Mouse (Mus musculus) heart, embryonic 16.5 days (tissue): ENCODE data around the gene AC170998.1. TPM values are rescaled to one million over a fixed set of nuclear protein-coding genes. Genes with fewer than 3 reads are reported as not detected.

ENCODE experiments used
- ATAC-seq: fragments of 200-750 bp; cut with Nextera tagmentation; replicated peaks from 2 replicates; pipeline ENCODE4 v1.8.0; 2017; ENCODE audit warnings: moderate number of reproducible peaks; ENCODE audit not compliant: insufficient read depth, low FRiP score; ENCODE audit errors: extremely low read depth
- H3K27ac ChIP-seq: fragments of 300-500 bp; sonication (generic); 2 replicates; pipeline ENCODE4 v1.5.1; 2014; ENCODE audit warnings: mild to moderate bottlenecking, low read length, control low read depth, moderate library complexity
- H3K27me3 ChIP-seq: fragments of 300-500 bp; sonication (generic); 2 replicates; pipeline ENCODE4 v1.6.1; 2014; ENCODE audit warnings: low read length, mixed read lengths; ENCODE audit not compliant: control insufficient read depth, insufficient read depth
- H3K36me3 ChIP-seq: fragments of 300-500 bp; sonication (generic); 2 replicates; pipeline ENCODE4 v1.6.1; 2014; ENCODE audit not compliant: control insufficient read depth, insufficient read depth
- H3K4me1 ChIP-seq: fragments of 300-500 bp; sonication (generic); 2 replicates; pipeline ENCODE4 v1.6.1; 2014; ENCODE audit warnings: low read length, mixed read lengths; ENCODE audit not compliant: control insufficient read depth, insufficient read depth
- H3K4me2 ChIP-seq: fragments of 300-500 bp; sonication (generic); 2 replicates; pipeline ENCODE4 v1.6.1; 2014; ENCODE audit warnings: low read depth, mild to moderate bottlenecking, control low read depth, low read length
- H3K4me3 ChIP-seq: fragments of 300-500 bp; sonication (generic); 2 replicates; pipeline ENCODE4 v1.5.1; 2014; ENCODE audit warnings: mild to moderate bottlenecking, control low read depth, low read length
- H3K9ac ChIP-seq: fragments of 300-500 bp; sonication (generic); 2 replicates; pipeline ENCODE4 v1.6.1; 2014; ENCODE audit warnings: low read length, control low read depth
- H3K9me3 ChIP-seq: fragments of 300-500 bp; sonication (generic); replicated peaks from 2 replicates; pipeline ENCODE4 v1.6.1; 2016; ENCODE audit warnings: low read length; ENCODE audit not compliant: control insufficient read depth
- WGBS: fragments of 180-500 bp; shearing (Covaris S2); extraction: QIAGEN DNeasy Blood & Tissue Kit; methylation state at CpG from one replicate; pipeline ENCODE4 v1.1.7; 2014; 5-methylcytosine and 5-hydroxymethylcytosine counted together
- polyA plus RNA-seq: library from polyadenylated mRNA; unstranded; fragments of >200 nt; fragmentation: Nextera tagmentation; extraction: Ambion mirVana; gene quantifications from 2 replicates; pipeline ENCODE4 v1.2.1, GENCODE M21; 2015

The AC170998.1 gene
- polyA plus RNA-seq, 1 experiment from 2014 or later, result 2.0 TPM

DNA sequence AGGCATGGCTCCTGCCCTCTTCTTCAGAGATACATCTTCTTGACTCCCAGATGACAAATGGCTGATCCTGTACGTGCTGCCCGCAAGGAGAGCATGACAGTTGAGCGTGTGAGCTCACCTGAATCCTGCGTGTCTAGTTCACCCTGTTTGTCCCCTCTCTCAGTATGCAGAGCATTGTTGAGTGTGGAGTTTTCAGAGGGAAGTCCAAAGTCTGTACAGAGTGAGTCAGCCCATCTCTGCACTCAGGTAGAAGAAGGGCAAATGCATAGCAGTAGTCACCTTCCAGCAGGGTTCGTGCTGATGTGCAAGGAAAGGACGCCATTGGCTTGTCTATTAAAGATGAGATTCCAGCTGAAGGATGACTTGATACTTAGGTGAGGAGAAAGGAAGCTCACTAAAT lies 13.4 kb downstream of the AC170998.1 start:
- H3K36me3 ChIP-seq, result peaks cover 45% of the 10 kb centered on the region
- 96% methylated on average over 6 of the region's 6 CpGs for WGBS
- no peak for ATAC-seq
- H3K27ac ChIP-seq, result no peak overlapping the region
- H3K4me3 ChIP-seq, result no peak overlapping the region
- H3K4me1 ChIP-seq, result no peaks in the 10 kb centered on the region; the same call in 1 of the 2 replicates
- no peaks in the 10 kb centered on the region for H3K27me3 ChIP-seq
- H3K9me3 ChIP-seq, result peaks cover 4% of the 10 kb centered on the region; the same call in 1 of the 2 replicates
- H3K9ac ChIP-seq, result no peak overlapping the region
- H3K4me2 ChIP-seq, result no peak overlapping the region

DNA sequence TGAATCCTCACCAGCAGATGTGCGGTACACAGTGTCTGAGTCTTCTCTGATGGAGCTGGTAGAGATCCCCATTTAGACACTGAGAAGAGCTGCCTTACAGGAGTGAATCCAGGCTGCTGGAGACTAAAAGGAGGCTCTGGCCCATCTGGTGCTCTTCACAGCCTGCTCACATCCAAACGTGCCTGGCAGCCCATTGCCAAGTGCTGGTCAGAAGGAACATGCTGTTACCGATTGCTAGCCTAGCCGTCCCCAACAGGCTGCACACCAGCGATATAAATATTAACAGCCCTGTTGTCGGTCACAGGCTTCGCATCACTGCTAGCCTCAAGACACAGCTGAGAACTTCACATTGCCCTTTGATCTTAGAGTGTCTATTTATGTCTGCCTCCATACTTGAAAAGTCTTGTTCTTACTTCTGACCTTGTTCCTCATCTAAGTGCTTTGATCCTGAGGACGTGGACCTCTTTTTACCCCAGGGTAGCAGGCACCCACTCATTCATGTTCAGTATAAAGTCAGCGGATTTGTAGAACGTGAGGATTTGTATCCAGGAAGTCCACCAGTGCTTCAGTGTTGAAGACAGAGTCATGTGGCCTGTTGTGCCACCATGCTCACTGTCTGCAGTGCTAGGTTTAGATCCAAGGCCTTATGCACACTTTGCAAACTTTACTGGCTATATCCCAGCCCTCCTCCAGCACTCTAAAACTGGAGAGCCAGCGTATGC lies 17.4 kb downstream of the AC170998.1 start:
- no peak overlapping the region for H3K27ac ChIP-seq
- H3K4me2 ChIP-seq, result no peak overlapping the region
- H3K36me3 ChIP-seq, result peaks cover 65% of the 10 kb centered on the region
- H3K27me3 ChIP-seq, result no peaks in the 10 kb centered on the region
- no peak overlapping the region for H3K4me3 ChIP-seq
- peaks cover 4% of the 10 kb centered on the region; the same call in 1 of the 2 replicates for H3K9me3 ChIP-seq
- no peak overlapping the region for H3K9ac ChIP-seq
- 88% methylated on average over 11 of the region's 11 CpGs for WGBS
- ATAC-seq, result no peak
- no peaks in the 10 kb centered on the region for H3K4me1 ChIP-seq

DNA sequence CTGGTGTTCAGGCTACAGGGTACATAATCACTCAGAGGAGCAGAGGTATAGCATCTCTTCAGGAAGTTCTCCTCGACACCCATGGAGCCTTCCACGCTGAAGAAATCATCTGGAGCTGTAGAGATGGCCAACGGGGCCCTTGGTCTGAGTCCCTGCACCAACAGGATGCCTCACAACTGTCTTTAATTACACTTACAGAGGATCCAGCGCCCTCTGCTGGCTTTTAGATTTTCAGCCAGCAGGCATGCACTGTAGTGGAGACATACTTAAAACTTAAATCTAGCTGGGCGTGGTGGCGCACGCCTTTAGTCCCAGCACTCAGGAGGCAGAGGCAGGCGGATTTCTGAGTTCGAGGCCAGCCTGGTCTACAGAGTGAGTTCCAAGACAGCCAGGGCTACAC lies 18.0 kb downstream of the AC170998.1 start:
- H3K9ac ChIP-seq, result no peak overlapping the region
- H3K27me3 ChIP-seq, result no peaks in the 10 kb centered on the region
- peaks cover 4% of the 10 kb centered on the region; the same call in 1 of the 2 replicates for H3K9me3 ChIP-seq
- 91% methylated on average over 9 of the region's 9 CpGs for WGBS
- no peak overlapping the region for H3K27ac ChIP-seq
- peaks cover 65% of the 10 kb centered on the region for H3K36me3 ChIP-seq
- no peak for ATAC-seq
- H3K4me1 ChIP-seq, result no peaks in the 10 kb centered on the region
- no peak overlapping the region for H3K4me2 ChIP-seq
- H3K4me3 ChIP-seq, result no peak overlapping the region

DNA sequence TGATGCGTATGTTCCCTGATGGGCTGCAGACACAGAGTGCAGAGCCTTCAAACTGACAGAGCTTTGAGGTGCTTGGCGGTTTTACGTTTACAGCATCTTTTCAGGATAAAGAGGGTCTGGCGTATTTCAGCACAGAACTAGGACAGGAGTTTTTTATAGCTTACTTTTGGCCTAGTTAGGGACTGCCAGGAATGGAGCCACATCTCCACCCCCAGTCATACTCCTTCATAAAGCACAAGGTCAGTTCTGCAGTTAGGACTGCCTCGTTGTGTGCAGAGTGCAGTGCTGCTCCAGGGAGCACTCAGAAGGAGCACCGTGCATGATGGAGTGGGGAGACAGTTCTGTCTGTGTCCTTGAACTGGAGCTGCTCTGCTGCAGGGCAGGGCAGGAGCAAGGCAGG lies 19.9 kb downstream of the AC170998.1 start:
- no peaks in the 10 kb centered on the region for H3K4me1 ChIP-seq
- no peak for ATAC-seq
- no peak overlapping the region for H3K4me2 ChIP-seq
- WGBS, result 67% methylated on average over 6 of the region's 6 CpGs
- no peak overlapping the region for H3K27ac ChIP-seq
- no peak overlapping the region for H3K4me3 ChIP-seq
- peaks cover 50% of the 10 kb centered on the region for H3K36me3 ChIP-seq
- H3K27me3 ChIP-seq, result no peaks in the 10 kb centered on the region
- H3K9ac ChIP-seq, result no peak overlapping the region
- H3K9me3 ChIP-seq, result peaks cover 4% of the 10 kb centered on the region; the same call in 1 of the 2 replicates

- Histone ChIP-seq H3K4me2 (no peak overlapping the region), H3K9me3 (peaks cover 4% of the 10 kb centered on the region; the same call in 1 of the 2 replicates), H3K36me3 (peaks cover 33% of the 10 kb centered on the region), H3K27ac (no peak overlapping the region), H3K4me3 (no peak overlapping the region), H3K27me3 (no peaks in the 10 kb centered on the region), H3K4me1 (no peaks in the 10 kb centered on the region), H3K9ac (no peak overlapping the region)
- WGBS, result 78% methylated on average over 4 of the region's 4 CpGs
- no peak for ATAC-seq
Observed at GRCm38 (mm10) chr17:28748001-28748400, 22.1 kb downstream of the AC170998.1 start.

- Histone ChIP-seq H3K27me3 (no peaks in the 10 kb centered on the region), H3K27ac (no peak overlapping the region), H3K4me3 (no peak overlapping the region), H3K9me3 (no peaks in the 10 kb centered on the region), H3K36me3 (peaks cover 12% of the 10 kb centered on the region), H3K4me1 (no peaks in the 10 kb centered on the region), H3K4me2 (no peak overlapping the region), H3K9ac (no peak overlapping the region)
- 66% methylated on average over 6 of the region's 6 CpGs for WGBS
- no peak for ATAC-seq
Observed at GRCm38 (mm10) chr17:28750580-28750979, 24.7 kb downstream of the AC170998.1 start.

DNA sequence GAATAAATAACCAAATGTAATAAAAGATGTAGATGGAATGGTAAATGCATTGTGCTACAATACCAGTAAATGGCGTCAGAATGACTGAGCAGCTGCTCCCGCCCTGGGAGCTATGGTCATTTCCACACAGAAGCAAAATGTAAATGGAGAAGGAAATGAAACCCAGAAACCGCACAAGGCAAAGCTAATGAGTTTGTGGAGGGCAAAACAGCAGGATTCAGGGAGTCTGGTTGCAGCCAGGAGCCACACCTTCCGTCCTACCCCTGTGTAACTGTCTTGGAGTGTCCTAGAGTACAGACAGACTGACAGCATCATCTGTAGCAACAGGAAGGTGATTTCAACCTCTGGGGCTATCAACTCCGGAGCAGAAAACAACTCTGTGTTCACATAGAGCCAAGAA lies 30.6 kb downstream of the AC170998.1 start:
- Histone ChIP-seq H3K4me1 (no peaks in the 10 kb centered on the region), H3K27me3 (no peaks in the 10 kb centered on the region), H3K9me3 (no peaks in the 10 kb centered on the region), H3K27ac (no peak overlapping the region), H3K36me3 (no peaks in the 10 kb centered on the region), H3K4me2 (no peak overlapping the region), H3K4me3 (no peak overlapping the region), H3K9ac (no peak overlapping the region)
- ATAC-seq, result no peak
- WGBS, result 63% methylated on average over 5 of the region's 5 CpGs

GRCm38 (mm10) chr17:28757470-28757869 lies 31.6 kb downstream of the AC170998.1 start:
- Histone ChIP-seq H3K4me3 (no peak overlapping the region), H3K9ac (no peak overlapping the region)
- WGBS, result 54% methylated on average over 2 of the region's 2 CpGs

DNA sequence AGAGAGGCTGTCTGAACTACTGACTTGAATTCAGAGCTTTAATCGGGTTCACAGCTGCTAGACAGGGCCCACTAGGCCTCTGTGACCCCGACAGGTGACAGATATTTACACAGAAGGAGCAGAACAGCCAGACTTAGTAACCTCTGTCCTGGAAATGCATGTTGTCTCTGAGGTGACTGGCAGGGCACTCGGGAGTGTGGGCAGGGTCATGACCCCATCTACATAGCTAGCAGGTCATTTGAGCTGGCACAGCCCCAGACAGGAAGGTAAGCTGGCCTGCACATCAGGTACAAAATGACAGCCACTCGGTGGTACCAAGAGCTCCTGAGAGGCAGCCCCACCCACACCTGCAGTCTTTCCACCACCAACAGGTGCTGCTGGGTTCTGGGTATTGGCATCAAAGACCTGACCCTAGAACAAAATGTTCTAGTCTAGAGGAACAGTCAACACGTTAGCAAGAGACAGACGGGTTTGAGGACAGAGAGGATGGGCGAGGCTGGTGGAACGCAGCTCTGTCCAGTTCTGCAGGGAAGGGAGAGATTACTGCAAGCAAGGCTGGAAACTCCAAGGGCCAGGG lies 34.9 kb downstream of the AC170998.1 start:
- ATAC-seq, result no peak
- Histone ChIP-seq H3K27me3 (no peaks in the 10 kb centered on the region), H3K9me3 (no peaks in the 10 kb centered on the region), H3K9ac (no peak overlapping the region), H3K4me2 (no peak overlapping the region), H3K36me3 (no peaks in the 10 kb centered on the region), H3K4me1 (no peaks in the 10 kb centered on the region), H3K27ac (no peak overlapping the region), H3K4me3 (no peak overlapping the region)
- 65% methylated on average over 8 of the region's 8 CpGs for WGBS

More at GRCm38 (mm10) chr17:28757470-28757869, 31.6 kb downstream of the AC170998.1 start:
- Histone ChIP-seq H3K4me2 (no peak overlapping the region), H3K9me3 (no peaks in the 10 kb centered on the region), H3K4me1 (no peaks in the 10 kb centered on the region), H3K27ac (no peak overlapping the region), H3K36me3 (no peaks in the 10 kb centered on the region), H3K27me3 (no peaks in the 10 kb centered on the region)
- no peak for ATAC-seq
